Mouse (Mus musculus) liver, adult 2 months (tissue): ENCODE measurements around the gene Ryr3.

ENCODE experiments used
- CTCF ChIP-seq: fragments of 200-500 bp; IDR thresholded peaks from 2 replicates; pipeline ENCODE4 v1.5.1; 2011; ENCODE audit warnings: low read depth, low read length, control low read depth
- POLR2A ChIP-seq: fragments of 200-500 bp; IDR thresholded peaks from 2 replicates; pipeline ENCODE4 v1.6.1; 2011; ENCODE audit warnings: low read length, control low read depth; ENCODE audit not compliant: insufficient read depth; ENCODE audit errors: extremely low read depth

DNA sequence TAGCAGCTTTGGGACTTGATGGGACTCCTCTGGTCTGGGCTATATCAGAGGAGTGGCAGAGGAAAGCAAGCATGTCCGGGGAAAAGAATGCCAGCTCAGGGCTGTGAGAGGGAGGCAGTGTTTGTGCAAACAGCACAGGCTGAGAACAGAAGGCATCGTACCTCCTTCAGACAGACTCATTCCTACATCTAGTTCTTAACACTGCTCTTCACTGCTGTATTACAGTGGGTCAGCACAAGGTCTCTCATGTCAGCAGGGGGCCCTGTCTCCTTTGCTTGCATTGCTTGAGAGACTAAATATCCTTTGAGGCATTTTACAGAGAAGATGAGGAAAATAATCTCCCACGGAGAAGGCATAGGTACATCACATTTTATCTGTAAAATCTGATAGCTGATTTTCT is 394.2 kb downstream of the Ryr3 start:
- TF ChIP-seq POLR2A (no peak), CTCF (no peak)
